Mouse (Mus musculus) forebrain, embryonic 12.5 days (tissue): ENCODE measurements around the gene Hoxb8. TPM values are rescaled to one million over a fixed set of nuclear protein-coding genes. Genes with fewer than 3 reads are reported as not detected.

Source experiments
- ATAC-seq: fragments of 200-750 bp; cut with Nextera tagmentation; 2 replicates; pipeline ENCODE4 v1.8.0; 2017; ENCODE audit warnings: moderate TSS enrichment; ENCODE audit not compliant: low FRiP score
- H3K27ac ChIP-seq: fragments of 300-500 bp; sonication (generic); 2 replicates; pipeline ENCODE4 v1.5.1; 2016; ENCODE audit warnings: mild to moderate bottlenecking
- H3K27me3 ChIP-seq: fragments of 300-500 bp; sonication (generic); 2 replicates; pipeline ENCODE4 v1.6.1; 2016; ENCODE audit warnings: mild to moderate bottlenecking
- H3K36me3 ChIP-seq: fragments of 300-500 bp; sonication (generic); replicated peaks from 2 replicates; pipeline ENCODE4 v1.6.1; 2016; ENCODE audit warnings: mild to moderate bottlenecking
- H3K4me1 ChIP-seq: fragments of 300-500 bp; sonication (generic); 2 replicates; pipeline ENCODE4 v1.6.1; 2016
- H3K4me2 ChIP-seq: fragments of 300-500 bp; sonication (generic); 2 replicates; pipeline ENCODE4 v1.6.1; 2016; ENCODE audit warnings: mild to moderate bottlenecking, moderate library complexity
- H3K4me3 ChIP-seq: fragments of 300-500 bp; sonication (generic); replicated peaks from 2 replicates; pipeline ENCODE4 v1.5.1; 2016; ENCODE audit warnings: mild to moderate bottlenecking
- H3K9ac ChIP-seq: fragments of 300-500 bp; sonication (generic); 2 replicates; pipeline ENCODE4 v1.6.1; 2016; ENCODE audit warnings: mild to moderate bottlenecking
- H3K9me3 ChIP-seq: fragments of 300-500 bp; sonication (generic); 2 replicates; pipeline ENCODE4 v1.6.1; 2016
- WGBS: fragments of 180-500 bp; shearing (Covaris S2); methylation state at CpG from one replicate; pipeline ENCODE4 v1.1.7; 2016; 5-methylcytosine and 5-hydroxymethylcytosine counted together
- polyA plus RNA-seq: library from polyadenylated mRNA; unstranded; fragments of >200 nt; fragmentation: Nextera tagmentation; extraction: Ambion mirVana; gene quantifications from 2 replicates; pipeline ENCODE4 v1.2.1, GENCODE M21; 2016

Gene Hoxb8
- polyA plus RNA-seq, 1 experiment from 2014 or later = not detected

DNA sequence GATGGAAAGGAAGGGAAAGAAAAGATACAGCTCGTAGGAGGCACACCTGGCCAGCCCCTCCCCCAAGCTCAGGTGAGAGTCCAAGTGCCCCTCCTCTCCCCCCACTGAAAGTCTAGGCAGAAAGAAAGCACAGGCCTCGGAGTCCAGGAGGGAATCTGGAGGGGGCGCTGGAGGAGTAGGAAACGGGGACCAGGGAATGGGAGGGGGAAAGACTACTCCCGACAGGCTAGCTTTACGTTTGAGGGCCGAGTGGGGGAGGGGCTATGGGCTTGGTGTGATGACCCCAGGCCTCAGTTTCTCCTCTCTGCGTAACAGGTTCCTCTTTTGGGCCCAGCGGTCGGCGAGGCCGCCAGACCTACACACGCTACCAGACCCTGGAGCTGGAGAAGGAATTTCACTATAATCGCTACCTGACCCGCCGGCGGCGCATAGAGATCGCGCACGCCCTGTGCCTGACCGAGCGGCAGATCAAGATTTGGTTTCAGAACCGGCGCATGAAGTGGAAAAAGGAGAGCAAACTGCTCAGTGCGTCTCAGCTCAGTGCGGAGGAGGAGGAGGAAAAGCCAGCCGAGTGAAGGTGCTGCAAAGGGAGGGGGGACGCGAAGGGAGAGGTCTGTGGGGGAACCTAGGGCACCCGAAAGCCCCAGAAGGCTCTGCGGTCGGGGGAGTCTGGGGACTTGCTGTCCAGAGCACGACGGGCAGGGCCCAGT, 18.8 kb downstream of the Hoxb8 start:
- Histone ChIP-seq H3K9ac (no peak overlapping the region), H3K9me3 (no peaks in the 10 kb centered on the region), H3K4me1 (peaks cover 15% of the 10 kb centered on the region), H3K4me2 (no peak overlapping the region), H3K27ac (no peak overlapping the region), H3K27me3 (peaks cover 100% of the 10 kb centered on the region), H3K36me3 (no peaks in the 10 kb centered on the region), H3K4me3 (no peak overlapping the region)
- WGBS = under 1% methylated on average over 35 of the region's 35 CpGs
- no peak for ATAC-seq

DNA sequence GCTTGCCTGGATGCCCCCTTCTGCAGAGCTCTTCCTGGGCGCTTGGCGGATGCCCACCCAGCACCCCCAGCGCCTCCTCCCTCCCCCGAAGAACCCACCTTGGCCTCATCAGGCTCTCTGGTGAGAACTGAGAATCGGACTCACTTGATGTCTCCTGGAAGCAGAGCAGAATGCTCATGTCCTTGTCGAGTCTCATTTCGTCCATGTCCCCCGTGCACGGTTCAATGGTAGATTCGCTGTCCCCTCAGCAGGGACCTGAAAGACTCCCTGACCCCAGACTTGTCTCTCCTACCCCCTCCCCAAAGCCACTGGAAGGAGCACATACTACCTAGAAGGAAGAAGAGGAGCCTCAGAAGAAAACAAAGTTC, 19.3 kb downstream of the Hoxb8 start:
- Histone ChIP-seq H3K36me3 (no peaks in the 10 kb centered on the region), H3K27me3 (peaks cover 100% of the 10 kb centered on the region), H3K4me3 (no peak overlapping the region), H3K4me2 (no peak overlapping the region), H3K27ac (no peak overlapping the region), H3K9ac (no peak overlapping the region), H3K4me1 (peaks cover 15% of the 10 kb centered on the region), H3K9me3 (no peaks in the 10 kb centered on the region)
- WGBS = under 1% methylated on average over 8 of the region's 10 CpGs
- no peak for ATAC-seq

DNA sequence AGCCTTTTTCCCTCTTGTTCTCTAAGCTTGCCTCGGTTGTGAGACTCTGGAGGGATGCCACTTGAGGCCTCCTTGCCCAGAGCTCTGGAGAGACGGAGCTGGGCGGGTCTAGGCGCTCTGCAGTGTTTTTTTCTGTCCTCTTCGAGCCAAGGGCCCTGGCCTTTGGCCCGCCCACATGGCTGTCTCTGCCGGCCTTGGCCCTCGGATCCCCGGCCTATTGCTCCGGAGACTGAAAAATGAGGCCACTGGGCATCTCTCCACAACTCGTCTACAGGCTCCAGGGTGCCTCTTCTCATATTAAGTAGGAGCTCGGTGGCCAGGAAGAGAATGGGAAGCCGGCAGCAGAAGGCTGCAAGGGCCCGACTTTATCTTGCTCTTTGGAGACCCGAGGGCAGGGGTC, 20.1 kb downstream of the Hoxb8 start:
- peaks cover 100% of the 10 kb centered on the region for H3K27me3 ChIP-seq
- H3K4me3 ChIP-seq = no peak overlapping the region
- H3K27ac ChIP-seq = no peak overlapping the region
- under 1% methylated on average over 15 of the region's 15 CpGs for WGBS
- no peak for ATAC-seq
- H3K9me3 ChIP-seq = no peaks in the 10 kb centered on the region
- H3K4me1 ChIP-seq = peaks cover 15% of the 10 kb centered on the region
- H3K4me2 ChIP-seq = no peak overlapping the region
- H3K9ac ChIP-seq = no peak overlapping the region
- no peaks in the 10 kb centered on the region for H3K36me3 ChIP-seq

DNA sequence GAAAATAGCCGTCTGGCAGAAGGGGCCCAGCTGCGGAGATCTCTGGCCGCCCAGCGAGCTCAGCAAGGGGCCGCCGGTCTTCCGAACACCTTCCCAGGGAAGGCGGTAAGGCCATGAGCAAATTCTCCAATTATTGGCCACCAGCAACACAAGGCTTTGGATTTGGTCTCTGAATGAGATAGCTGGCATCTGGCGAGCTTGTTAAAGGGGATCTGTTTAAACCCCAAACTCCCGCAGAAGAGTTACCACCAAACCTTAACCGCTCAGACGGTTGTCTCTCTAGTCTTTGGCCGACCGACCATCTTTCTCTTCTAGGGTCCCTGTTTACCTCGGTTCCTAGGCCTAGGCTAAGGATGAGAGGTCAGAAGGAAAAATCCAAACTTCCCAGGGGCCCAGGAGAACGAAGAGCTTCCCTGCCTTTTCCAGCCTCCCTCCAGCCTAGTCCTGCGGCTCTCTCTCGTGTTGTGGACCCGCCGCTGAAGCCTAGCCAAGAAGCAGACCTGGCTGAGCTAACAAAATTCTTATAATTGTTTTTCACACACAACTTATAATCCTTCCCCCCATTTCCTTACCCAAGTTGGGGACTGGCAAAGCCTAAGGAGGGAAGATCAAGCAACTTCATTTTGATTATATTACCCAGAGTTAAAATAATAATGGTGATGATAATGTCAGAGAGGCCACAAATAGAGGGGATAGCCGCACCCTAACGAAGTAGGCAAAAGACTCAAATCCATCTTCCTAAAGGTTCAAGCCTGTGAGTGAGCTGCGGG, 20.9 kb downstream of the Hoxb8 start:
- Histone ChIP-seq H3K9me3 (no peaks in the 10 kb centered on the region), H3K4me1 (peaks cover 15% of the 10 kb centered on the region), H3K27ac (no peak overlapping the region), H3K9ac (no peak overlapping the region), H3K36me3 (no peaks in the 10 kb centered on the region), H3K4me2 (no peak overlapping the region), H3K4me3 (no peak overlapping the region), H3K27me3 (peaks cover 100% of the 10 kb centered on the region)
- WGBS = 4% methylated on average over 23 of the region's 23 CpGs
- no peak for ATAC-seq

DNA sequence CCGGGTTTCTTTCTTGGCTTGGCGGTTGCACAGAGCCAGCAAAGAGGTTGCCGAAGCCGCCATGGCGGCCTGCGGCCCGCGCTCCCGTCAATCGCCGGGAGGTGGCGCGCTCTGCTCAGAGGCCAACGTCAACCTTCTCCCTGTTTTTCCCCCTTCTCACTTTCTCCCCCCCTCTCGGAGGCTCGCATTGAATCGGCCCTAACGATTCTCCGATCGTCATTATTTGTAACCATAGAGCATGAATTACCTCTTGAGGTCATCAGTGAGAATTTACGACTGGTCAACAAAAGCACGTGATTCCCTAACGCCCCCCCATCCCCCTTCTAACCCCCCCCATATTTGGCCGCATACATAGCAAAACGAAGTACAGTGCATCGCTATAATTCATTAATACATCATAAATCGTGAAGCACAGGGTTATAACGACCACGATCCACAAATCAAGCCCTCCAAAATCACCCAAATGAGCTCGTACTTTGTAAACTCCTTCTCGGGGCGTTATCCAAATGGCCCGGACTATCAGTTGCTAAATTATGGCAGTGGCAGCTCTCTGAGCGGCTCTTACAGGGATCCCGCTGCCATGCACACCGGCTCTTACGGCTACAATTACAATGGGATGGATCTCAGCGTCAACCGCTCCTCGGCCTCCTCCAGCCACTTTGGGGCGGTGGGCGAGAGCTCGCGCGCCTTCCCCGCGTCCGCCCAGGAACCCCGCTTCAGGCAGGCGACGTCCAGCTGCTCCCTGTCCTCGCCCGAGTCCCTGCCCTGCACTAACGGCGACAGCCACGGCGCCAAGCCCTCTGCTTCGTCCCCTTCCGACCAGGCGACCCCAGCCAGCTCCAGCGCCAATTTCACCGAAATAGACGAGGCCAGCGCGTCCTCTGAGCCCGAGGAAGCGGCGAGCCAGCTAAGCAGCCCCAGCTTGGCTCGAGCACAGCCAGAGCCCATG, 21.7 kb downstream of the Hoxb8 start, which contains the start of gene Hoxb5:
Gene Hoxb5, plus strand, starts transcription at position 186 of the 949 bp plus-strand sequence.
- WGBS = under 1% methylated on average over 69 of the region's 69 CpGs
- Histone ChIP-seq H3K9me3 (no peaks in the 10 kb centered on the region), H3K4me3 (no peak within 1 kb of the TSS; the same call in 1 of the 2 replicates), H3K27me3 (peaks cover 100% of the 10 kb centered on the region), H3K4me1 (peaks cover 15% of the 10 kb centered on the region), H3K4me2 (no peak within 1 kb of the TSS), H3K36me3 (no peaks in the 10 kb centered on the region), H3K9ac (no peak within 1 kb of the TSS), H3K27ac (no peak within 1 kb of the TSS)
- no peak for ATAC-seq

DNA sequence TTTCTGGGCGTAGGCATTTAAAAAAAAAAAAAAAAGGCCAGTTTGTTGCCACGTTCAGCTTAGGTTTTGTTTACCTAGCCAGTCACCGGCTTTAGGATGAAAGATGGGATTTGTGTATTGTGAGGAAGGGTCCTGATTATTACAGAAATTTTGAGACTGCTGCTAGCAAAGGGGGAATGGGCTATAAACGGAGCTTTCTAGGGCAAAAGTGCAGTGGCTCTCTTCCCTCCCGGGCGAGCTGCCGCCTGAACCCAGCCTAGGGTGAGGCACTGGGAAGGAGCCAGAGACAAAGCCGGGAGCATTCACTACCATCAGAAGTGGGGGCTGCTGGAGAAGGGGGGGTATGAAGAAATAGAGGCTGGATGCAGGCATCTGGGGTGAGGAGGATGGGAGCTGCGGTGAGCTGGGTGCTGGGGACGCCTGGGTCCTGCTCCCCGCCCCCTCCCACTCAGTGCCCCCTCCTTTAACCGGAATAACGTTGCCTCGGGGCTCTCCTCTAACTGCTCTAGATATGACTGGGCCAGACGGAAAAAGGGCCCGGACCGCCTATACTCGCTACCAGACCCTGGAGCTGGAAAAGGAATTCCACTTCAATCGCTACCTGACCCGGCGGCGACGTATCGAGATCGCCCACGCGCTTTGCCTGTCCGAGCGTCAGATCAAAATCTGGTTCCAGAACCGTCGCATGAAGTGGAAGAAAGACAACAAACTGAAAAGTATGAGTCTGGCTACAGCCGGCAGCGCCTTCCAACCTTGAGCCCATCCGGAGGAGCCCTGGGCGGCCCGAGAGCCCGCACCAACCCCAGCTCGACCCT, 22.9 kb downstream of the Hoxb8 start:
- 1% methylated on average over 38 of the region's 38 CpGs for WGBS
- no peak overlapping the region for H3K4me3 ChIP-seq
- H3K27me3 ChIP-seq = peaks cover 100% of the 10 kb centered on the region
- no peak overlapping the region for H3K27ac ChIP-seq
- peaks cover 12% of the 10 kb centered on the region for H3K4me1 ChIP-seq
- H3K4me2 ChIP-seq = no peak overlapping the region
- H3K36me3 ChIP-seq = no peaks in the 10 kb centered on the region
- H3K9ac ChIP-seq = no peak overlapping the region
- H3K9me3 ChIP-seq = no peaks in the 10 kb centered on the region
- ATAC-seq = no peak

DNA sequence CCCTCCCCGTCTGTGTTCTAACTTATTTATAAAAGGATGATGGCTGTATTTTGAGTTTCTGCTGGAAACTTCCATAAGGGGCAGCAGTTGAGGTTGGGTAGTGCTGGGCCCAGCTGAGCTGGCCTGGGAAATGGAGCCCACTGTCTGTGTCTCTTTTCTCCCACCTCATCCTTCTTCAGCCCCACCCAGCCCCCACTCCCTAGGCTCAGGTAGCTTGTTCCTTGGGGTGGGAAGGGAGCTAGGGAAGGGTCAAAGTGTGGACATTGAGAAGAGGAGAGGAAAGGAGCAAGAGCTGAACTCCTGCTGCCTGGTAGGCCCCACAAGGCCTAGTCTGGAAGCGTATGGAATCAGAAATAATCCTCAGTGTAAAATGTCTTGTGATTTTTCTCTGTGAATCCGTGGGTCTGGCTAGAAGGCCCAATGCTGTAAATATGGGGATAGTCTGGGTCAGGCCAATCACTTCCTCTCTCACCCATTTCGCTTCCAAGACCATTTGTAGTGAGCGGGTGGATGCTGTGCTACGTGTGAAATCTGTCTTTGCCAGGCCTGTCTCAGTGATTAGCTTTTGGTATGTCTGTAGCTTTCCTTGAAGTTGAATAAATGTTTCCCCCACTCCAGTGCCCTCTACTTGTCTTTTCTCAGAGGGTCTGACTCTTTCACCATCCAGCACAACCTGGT, 23.9 kb downstream of the Hoxb8 start:
- Histone ChIP-seq H3K4me3 (no peak overlapping the region), H3K4me1 (peaks cover 9% of the 10 kb centered on the region), H3K27me3 (peaks cover 100% of the 10 kb centered on the region), H3K27ac (no peak overlapping the region), H3K4me2 (no peak overlapping the region), H3K9me3 (no peaks in the 10 kb centered on the region), H3K36me3 (no peaks in the 10 kb centered on the region), H3K9ac (no peak overlapping the region)
- 12% methylated on average over 6 of the region's 6 CpGs for WGBS
- ATAC-seq = no peak

DNA sequence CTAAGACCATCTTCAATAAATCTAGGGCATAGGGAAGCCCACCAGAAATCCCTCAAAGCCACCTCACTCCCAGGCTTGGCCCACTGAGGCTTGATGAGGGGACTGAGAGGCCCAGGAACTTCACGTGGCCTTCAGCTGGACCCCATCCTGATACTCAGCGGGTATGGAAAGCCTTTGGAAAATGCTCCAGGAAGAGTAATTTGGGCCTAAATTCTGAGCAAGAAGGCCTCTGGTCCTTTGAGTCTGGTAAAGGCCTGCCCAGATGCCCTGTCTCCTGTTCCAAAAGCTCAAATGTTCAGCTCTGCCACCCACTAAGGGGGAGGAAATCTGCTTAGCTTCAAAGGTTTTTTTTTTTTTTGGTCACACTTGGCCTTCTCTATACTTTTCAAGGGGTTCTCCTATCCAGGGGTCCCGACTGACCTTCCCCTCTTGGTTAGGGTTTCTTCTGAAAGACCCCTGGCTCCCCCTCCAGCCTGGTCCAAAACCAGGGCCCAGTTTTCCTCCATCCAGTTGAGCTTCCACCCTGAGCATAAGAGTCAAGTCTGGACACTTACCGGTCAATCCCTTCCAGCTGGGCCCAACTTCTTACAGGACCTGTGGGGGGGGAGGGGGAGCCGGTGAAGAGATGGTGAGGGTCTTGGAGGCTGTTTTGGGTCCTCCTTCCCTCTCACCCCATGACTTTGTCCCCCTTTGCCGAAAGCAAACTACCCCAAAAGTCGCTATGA, 24.6 kb downstream of the Hoxb8 start:
- Histone ChIP-seq H3K4me3 (no peak overlapping the region), H3K27me3 (peaks cover 100% of the 10 kb centered on the region), H3K27ac (no peak overlapping the region), H3K9ac (no peak overlapping the region), H3K9me3 (no peaks in the 10 kb centered on the region), H3K4me2 (no peak overlapping the region), H3K36me3 (no peaks in the 10 kb centered on the region), H3K4me1 (peaks cover 9% of the 10 kb centered on the region)
- 5% methylated on average over 7 of the region's 7 CpGs for WGBS
- ATAC-seq = no peak

DNA sequence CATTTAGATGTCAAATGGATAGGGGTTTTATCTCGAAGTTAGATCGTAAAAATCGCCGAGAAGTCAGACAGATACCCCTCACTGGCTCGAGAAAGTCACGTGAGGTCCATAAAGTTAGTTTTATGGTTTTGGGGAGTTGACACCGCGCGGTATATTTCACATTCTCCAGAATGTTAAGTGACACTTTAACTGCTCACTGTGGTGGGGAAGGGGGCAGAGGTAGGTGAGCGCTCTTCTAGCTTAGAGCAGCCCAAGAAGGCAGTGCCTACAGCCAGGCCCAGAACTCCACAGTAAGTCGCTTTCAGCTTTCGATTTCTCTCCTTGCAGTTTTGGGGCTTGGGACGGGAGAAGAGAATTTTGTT, 25.2 kb downstream of the Hoxb8 start:
- WGBS = 6% methylated on average over 13 of the region's 13 CpGs
- peaks cover 9% of the 10 kb centered on the region for H3K4me1 ChIP-seq
- no peak overlapping the region for H3K4me3 ChIP-seq
- no peak overlapping the region for H3K9ac ChIP-seq
- peaks cover 100% of the 10 kb centered on the region for H3K27me3 ChIP-seq
- no peak overlapping the region for H3K4me2 ChIP-seq
- H3K36me3 ChIP-seq = no peaks in the 10 kb centered on the region
- no peak for ATAC-seq
- no peaks in the 10 kb centered on the region for H3K9me3 ChIP-seq
- no peak overlapping the region for H3K27ac ChIP-seq

DNA sequence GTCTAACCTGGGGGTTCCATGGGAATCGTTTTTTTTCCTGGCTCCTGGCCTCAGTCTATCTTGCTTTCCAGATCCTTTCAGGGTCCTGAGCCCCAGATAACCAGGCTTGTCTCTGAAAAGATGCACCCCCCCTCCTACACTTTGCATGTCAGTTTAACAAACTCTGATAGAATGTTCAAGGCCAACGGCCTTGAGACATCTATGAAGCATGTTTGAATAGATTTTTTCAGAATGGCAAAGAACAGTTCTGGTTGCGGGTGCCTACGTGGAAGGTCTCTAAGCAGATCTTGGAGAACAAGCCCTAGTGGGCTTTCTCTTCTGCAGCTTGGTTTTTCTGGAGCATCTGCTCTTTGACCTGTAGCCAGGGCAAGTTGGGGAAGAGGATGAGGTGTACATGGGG, 27.1 kb downstream of the Hoxb8 start:
- H3K36me3 ChIP-seq = no peaks in the 10 kb centered on the region
- peaks cover 2% of the 10 kb centered on the region for H3K4me1 ChIP-seq
- H3K9me3 ChIP-seq = no peaks in the 10 kb centered on the region
- no peak overlapping the region for H3K9ac ChIP-seq
- H3K27me3 ChIP-seq = peaks cover 100% of the 10 kb centered on the region
- 21% methylated on average over 4 of the region's 4 CpGs for WGBS
- no peak overlapping the region for H3K4me2 ChIP-seq
- no peak overlapping the region for H3K4me3 ChIP-seq
- no peak for ATAC-seq
- no peak overlapping the region for H3K27ac ChIP-seq

DNA sequence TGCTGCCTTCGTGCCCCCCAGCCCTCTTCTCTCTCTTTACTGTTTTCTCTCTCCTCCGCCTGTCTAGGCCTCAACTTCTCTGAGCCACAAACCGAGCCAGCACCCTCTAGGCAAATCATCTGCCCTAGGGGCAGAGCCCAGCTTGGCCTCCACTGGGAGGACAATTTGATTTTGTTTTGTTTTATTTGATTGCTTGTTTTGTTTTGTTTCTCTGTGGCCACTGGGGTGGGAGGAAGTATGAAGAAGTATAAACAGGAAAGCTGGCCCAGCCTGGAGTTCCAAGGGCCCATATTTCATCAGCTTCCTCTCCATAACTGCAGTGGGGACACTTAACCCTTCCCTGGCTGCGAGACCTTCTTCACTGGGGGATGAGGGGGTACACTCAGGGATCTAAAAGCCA, 27.6 kb downstream of the Hoxb8 start:
- Histone ChIP-seq H3K9ac (no peak overlapping the region), H3K27ac (no peak overlapping the region), H3K4me2 (no peak overlapping the region), H3K27me3 (peaks cover 100% of the 10 kb centered on the region), H3K4me3 (no peak overlapping the region), H3K36me3 (no peaks in the 10 kb centered on the region), H3K9me3 (no peaks in the 10 kb centered on the region), H3K4me1 (no peaks in the 10 kb centered on the region; the same call in 1 of the 2 replicates)
- WGBS = 10% methylated on average over 4 of the region's 4 CpGs
- no peak for ATAC-seq
